Mouse (Mus musculus) small intestine, adult 10 weeks (tissue): ENCODE data around the gene Gm13285. TPM values are rescaled to one million over a fixed set of nuclear protein-coding genes. Genes with fewer than 3 reads are reported as not detected.

Experiments
- polyA plus RNA-seq: library from polyadenylated mRNA; stranded (reverse); fragments of 350-450 nt; fragmentation: Illumina TruSeq; extraction: RNeasy Lipid Tissue Mini Kit (QIAGEN cat#74804); gene quantifications from one replicate; pipeline ENCODE4 v1.2.3, GENCODE M21; 2014; ENCODE audit warnings: low replicate concordance

Gene Gm13285
- polyA plus RNA-seq, 1 experiment from 2014 or later = not detected

Other genes with a start within 250 kb of the Gm13285 start
- gene Ifna15, start 241.4 kb upstream of the Gm13285 start, polyA plus RNA-seq = not detected
- not detected for gene Ifna14, start 227.9 kb upstream of the Gm13285 start, polyA plus RNA-seq
- not detected for gene Ifna9, start 207.3 kb upstream of the Gm13285 start, polyA plus RNA-seq
- not detected for gene Ifna12, start 196.3 kb upstream of the Gm13285 start, polyA plus RNA-seq
- gene C87499, start 165.3 kb upstream of the Gm13285 start, polyA plus RNA-seq = not detected
- not detected for gene Ifna13, start 155.2 kb upstream of the Gm13285 start, polyA plus RNA-seq
- gene Ifna16, start 122.7 kb upstream of the Gm13285 start, polyA plus RNA-seq = not detected
- not detected for gene Ifna2, start 115.8 kb upstream of the Gm13285 start, polyA plus RNA-seq
- gene Ifnab, start 108.3 kb upstream of the Gm13285 start, polyA plus RNA-seq = not detected
- gene Gm26566, start 77.9 kb upstream of the Gm13285 start, polyA plus RNA-seq = not detected
- gene Klhl9, start 77.2 kb upstream of the Gm13285 start, polyA plus RNA-seq = 117 TPM
- not detected for gene Gm13271, start 44.8 kb upstream of the Gm13285 start, polyA plus RNA-seq
- gene Gm13283, start 39.5 kb upstream of the Gm13285 start, polyA plus RNA-seq = not detected
- gene Gm13290, start 25.8 kb upstream of the Gm13285 start, polyA plus RNA-seq = not detected
- gene Gm13289, start 22.7 kb upstream of the Gm13285 start, polyA plus RNA-seq = not detected
- not detected for gene Gm13272, start 19.8 kb upstream of the Gm13285 start, polyA plus RNA-seq
- gene Ifnz, start 17.5 kb upstream of the Gm13285 start, polyA plus RNA-seq = not detected
- not detected for gene Gm13276, start 14.0 kb upstream of the Gm13285 start, polyA plus RNA-seq
- gene Gm13277, start 11.0 kb upstream of the Gm13285 start, polyA plus RNA-seq = not detected
- gene Gm13278, start 8.1 kb upstream of the Gm13285 start, polyA plus RNA-seq = not detected
- not detected for gene Gm13275, start 5.2 kb upstream of the Gm13285 start, polyA plus RNA-seq
- gene Gm13279, start 2.3 kb upstream of the Gm13285 start, polyA plus RNA-seq = not detected
- gene Gm13287, start 3.6 kb downstream of the Gm13285 start, polyA plus RNA-seq = not detected
- gene Gm13288, start 5.9 kb downstream of the Gm13285 start, polyA plus RNA-seq = not detected
- not detected for gene Ifna7, start 16.6 kb downstream of the Gm13285 start, polyA plus RNA-seq
- gene Ifna11, start 20.3 kb downstream of the Gm13285 start, polyA plus RNA-seq = not detected
- gene Ifna6, start 27.8 kb downstream of the Gm13285 start, polyA plus RNA-seq = not detected
- gene Ifna5, start 35.9 kb downstream of the Gm13285 start, polyA plus RNA-seq = not detected
- gene Ifna4, start 42.2 kb downstream of the Gm13285 start, polyA plus RNA-seq = not detected
- gene Ifna1, start 50.4 kb downstream of the Gm13285 start, polyA plus RNA-seq = not detected
- gene Ifne, start 80.5 kb downstream of the Gm13285 start, polyA plus RNA-seq = not detected